Mouse (Mus musculus) ES-Bruce4 (cell line): ENCODE data around the gene Heatr4. TPM values are rescaled to one million over a fixed set of nuclear protein-coding genes. Genes with fewer than 3 reads are reported as not detected.

Experiments
- H3K27ac ChIP-seq: 2 replicates; pipeline ENCODE4 v1.5.1; 2012; ENCODE audit warnings: low read length, inconsistent platforms; ENCODE audit not compliant: insufficient read depth
- H3K27me3 ChIP-seq: 2 replicates; pipeline ENCODE4 v1.6.1; 2012; ENCODE audit warnings: mild to moderate bottlenecking, low read length, inconsistent platforms; ENCODE audit not compliant: control insufficient read depth, poor library complexity, insufficient read depth, severe bottlenecking
- H3K36me3 ChIP-seq: 2 replicates; pipeline ENCODE4 v1.6.1; 2012; ENCODE audit warnings: inconsistent platforms, mild to moderate bottlenecking, low read length, moderate library complexity; ENCODE audit not compliant: control insufficient read depth, poor library complexity, insufficient read depth, severe bottlenecking
- H3K4me1 ChIP-seq: one replicate; pipeline ENCODE4 v1.8.1; 2011; ENCODE audit warnings: low read length; ENCODE audit not compliant: control insufficient read depth, insufficient read depth
- H3K4me3 ChIP-seq: 2 replicates; pipeline ENCODE4 v1.5.1; 2011; ENCODE audit warnings: low read depth, mild to moderate bottlenecking, low read length
- H3K9ac ChIP-seq: 2 replicates; pipeline ENCODE4 v1.6.1; 2012; ENCODE audit warnings: low read depth, mild to moderate bottlenecking, inconsistent platforms; ENCODE audit not compliant: poor library complexity, severe bottlenecking
- H3K9me3 ChIP-seq: replicated peaks from 2 replicates; pipeline ENCODE4 v1.6.1; 2012; ENCODE audit warnings: mild to moderate bottlenecking, low read length, inconsistent platforms; ENCODE audit not compliant: control insufficient read depth, poor library complexity, insufficient read depth, severe bottlenecking
- CTCF ChIP-seq: IDR thresholded peaks from one replicate; pipeline ENCODE4 v1.8.1; 2011; ENCODE audit warnings: low read depth, low read length
- EP300 ChIP-seq: IDR thresholded peaks from 2 replicates; pipeline ENCODE4 v1.6.1; 2011; ENCODE audit warnings: low read depth, low read length; ENCODE audit not compliant: insufficient read depth
- POLR2A ChIP-seq: IDR thresholded peaks from one replicate; pipeline ENCODE4 v1.8.1; 2011; ENCODE audit warnings: low read length; ENCODE audit not compliant: insufficient read depth
- polyA plus RNA-seq: library from polyadenylated mRNA; stranded (reverse); fragments of >200 nt; gene quantifications from 2 replicates; pipeline ENCODE4 v1.2.4, GENCODE M21; 2011; ENCODE audit warnings: low read depth; ENCODE audit not compliant: missing spikeins, insufficient read depth, insufficient read length

Gene Heatr4
- polyA plus RNA-seq, 1 experiment = not detected

DNA sequence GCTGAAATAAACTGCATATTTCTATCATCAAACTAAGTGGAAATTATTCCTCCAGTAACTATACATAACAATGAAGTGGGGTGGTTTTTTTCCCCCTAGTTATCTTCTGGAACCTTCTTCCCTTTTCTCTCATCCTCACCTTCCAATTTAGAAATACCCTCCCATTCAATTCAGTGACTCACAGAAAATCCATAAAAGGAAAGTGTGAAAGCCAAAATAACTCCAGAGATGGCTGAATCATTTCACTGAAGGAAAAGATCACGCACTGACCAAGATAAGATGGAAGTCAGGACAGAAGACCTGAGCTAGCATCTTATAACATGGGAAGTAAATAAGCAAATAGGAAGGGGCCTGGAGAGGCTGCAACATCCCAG lies 61.2 kb downstream of the Heatr4 start:
- H3K27me3 ChIP-seq = no peaks in the 10 kb centered on the region
- H3K36me3 ChIP-seq = no peaks in the 10 kb centered on the region
- no peaks in the 10 kb centered on the region for H3K4me1 ChIP-seq
- TF ChIP-seq POLR2A (no peak), CTCF (no peak), EP300 (no peak)
- no peaks in the 10 kb centered on the region for H3K9me3 ChIP-seq
- H3K4me3 ChIP-seq = no peak overlapping the region
- H3K9ac ChIP-seq = no peak overlapping the region
- no peak overlapping the region for H3K27ac ChIP-seq

GRCm38 (mm10) chr12:83922724-83923485 lies 61.7 kb downstream of the Heatr4 start:
- no peak for TF ChIP-seq EP300
- TF ChIP-seq CTCF = no peak
- TF ChIP-seq POLR2A = no peak
- H3K4me3 ChIP-seq = no peak overlapping the region
- H3K36me3 ChIP-seq = no peaks in the 10 kb centered on the region
- H3K27ac ChIP-seq = peak overlapping the region; percentile 84; the same call in 1 of the 2 replicates
- H3K9me3 ChIP-seq = no peaks in the 10 kb centered on the region
- no peaks in the 10 kb centered on the region for H3K27me3 ChIP-seq
- H3K9ac ChIP-seq = peak overlapping the region; percentile 78
- H3K4me1 ChIP-seq = no peaks in the 10 kb centered on the region

DNA sequence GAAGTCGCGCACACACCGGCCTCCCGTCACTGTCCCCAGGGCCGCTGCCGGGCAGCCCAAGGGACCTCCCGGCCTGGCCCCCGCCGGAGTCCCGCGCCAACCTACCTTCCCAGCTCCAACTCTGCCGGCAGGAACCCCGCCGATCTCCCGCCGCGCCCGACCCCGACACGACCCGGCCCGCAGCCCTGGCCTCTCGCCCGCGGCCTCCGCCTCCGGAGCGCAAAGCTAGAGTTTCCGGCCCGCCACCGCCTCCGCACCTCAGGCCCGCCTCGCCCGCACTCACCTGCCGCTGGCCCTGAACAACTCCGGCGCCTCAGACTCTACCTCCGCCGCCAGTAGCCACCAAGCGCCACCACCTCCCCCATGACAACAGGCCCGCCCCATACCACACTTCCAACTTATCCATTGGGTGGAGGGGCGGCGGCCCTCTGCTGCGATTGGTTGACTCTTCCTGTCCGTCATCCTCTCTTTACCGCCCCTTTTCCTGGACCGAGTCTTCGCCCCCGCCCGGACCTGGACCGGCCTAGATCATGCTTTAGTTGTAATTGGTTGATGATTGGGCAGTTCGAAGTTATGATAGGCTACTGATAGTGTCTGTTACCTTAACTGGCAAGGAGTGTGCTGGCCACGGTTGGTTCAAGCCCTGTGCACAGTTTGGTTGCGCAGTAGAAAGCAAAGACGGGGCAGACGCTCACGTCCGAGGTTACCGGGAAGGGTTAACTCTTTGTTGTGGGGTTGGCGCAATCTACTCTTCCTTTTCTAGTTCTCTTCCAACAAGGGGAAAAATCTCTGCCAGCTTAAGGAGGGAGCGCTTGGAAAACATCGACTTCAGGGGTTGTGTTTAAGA lies 62.9 kb downstream of the Heatr4 start, which contains the start of gene Numb:
Numb (minus strand) TSS at position 400 of the 847 bp plus-strand sequence.
- TF ChIP-seq EP300 (0 out of 2 replicates have a peak, but pooled peaks have one; percentile 14), CTCF (no peak), POLR2A (peak; percentile 90)
- Histone ChIP-seq H3K27me3 (no peaks in the 10 kb centered on the region), H3K4me1 (no peaks in the 10 kb centered on the region), H3K9ac (peak within 1 kb of the TSS; percentile 94), H3K4me3 (peak within 1 kb of the TSS; percentile 91), H3K36me3 (no peaks in the 10 kb centered on the region), H3K27ac (peak within 1 kb of the TSS; percentile 84), H3K9me3 (no peaks in the 10 kb centered on the region)

DNA sequence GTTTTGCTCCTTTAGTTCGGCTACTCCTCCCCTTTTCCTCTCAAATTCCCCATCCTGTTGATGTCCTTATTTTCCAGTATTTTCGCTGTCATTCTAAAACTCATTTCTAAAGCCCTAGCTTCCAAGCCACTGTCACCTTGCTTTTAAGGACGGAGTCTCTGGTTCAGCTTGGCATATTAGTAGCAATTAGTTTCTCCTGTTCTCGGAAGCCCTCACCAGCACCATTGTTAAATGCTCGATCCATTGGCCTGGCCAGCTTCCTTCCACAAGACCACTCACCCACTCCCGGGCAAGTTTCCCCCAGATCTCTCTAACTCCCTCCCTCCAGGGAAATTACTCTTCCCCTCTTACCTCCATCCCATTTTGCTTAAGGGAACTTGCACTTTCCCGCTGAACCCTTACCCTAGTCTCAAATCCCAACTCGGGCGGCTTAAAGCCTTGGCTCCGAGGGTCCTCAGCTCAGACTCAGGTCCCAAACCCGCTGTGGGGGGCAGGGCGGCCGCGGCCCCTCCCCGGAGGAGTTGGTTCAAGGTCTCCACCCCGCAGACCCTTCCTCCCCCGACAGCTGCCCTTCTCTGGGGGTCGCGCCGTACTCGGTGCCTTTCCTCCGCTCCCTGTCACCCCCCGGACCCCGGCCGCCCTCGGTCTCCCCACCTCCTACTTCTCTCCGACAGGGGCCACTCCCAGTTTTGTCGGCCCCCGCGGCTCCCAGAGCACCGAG lies 63.8 kb downstream of the Heatr4 start:
- H3K36me3 ChIP-seq = no peaks in the 10 kb centered on the region
- H3K27me3 ChIP-seq = no peaks in the 10 kb centered on the region
- peak overlapping the region; percentile 94 for H3K9ac ChIP-seq
- no peak overlapping the region; the same call in 1 of the 2 replicates for H3K27ac ChIP-seq
- TF ChIP-seq EP300 (no peak), POLR2A (no peak), CTCF (no peak)
- H3K4me1 ChIP-seq = no peaks in the 10 kb centered on the region
- H3K4me3 ChIP-seq = peak overlapping the region; percentile 91
- no peaks in the 10 kb centered on the region for H3K9me3 ChIP-seq

GRCm38 (mm10) chr12:83916884-83917283 lies 67.8 kb downstream of the Heatr4 start:
- Histone ChIP-seq H3K4me1 (no peaks in the 10 kb centered on the region), H3K27ac (no peak overlapping the region), H3K27me3 (no peaks in the 10 kb centered on the region), H3K9ac (no peak overlapping the region), H3K36me3 (no peaks in the 10 kb centered on the region), H3K9me3 (no peaks in the 10 kb centered on the region), H3K4me3 (no peak overlapping the region)
- TF ChIP-seq POLR2A = no peak
- no peak for TF ChIP-seq EP300
- TF ChIP-seq CTCF = no peak
